Mouse (Mus musculus): ENCODE data around the gene Lbx2. TPM values are rescaled to one million over a fixed set of nuclear protein-coding genes. Genes with fewer than 3 reads are reported as not detected.

Lbx2 gene
- polyA plus RNA-seq, 1 experiment from 2014 or later = not detected

DNA sequence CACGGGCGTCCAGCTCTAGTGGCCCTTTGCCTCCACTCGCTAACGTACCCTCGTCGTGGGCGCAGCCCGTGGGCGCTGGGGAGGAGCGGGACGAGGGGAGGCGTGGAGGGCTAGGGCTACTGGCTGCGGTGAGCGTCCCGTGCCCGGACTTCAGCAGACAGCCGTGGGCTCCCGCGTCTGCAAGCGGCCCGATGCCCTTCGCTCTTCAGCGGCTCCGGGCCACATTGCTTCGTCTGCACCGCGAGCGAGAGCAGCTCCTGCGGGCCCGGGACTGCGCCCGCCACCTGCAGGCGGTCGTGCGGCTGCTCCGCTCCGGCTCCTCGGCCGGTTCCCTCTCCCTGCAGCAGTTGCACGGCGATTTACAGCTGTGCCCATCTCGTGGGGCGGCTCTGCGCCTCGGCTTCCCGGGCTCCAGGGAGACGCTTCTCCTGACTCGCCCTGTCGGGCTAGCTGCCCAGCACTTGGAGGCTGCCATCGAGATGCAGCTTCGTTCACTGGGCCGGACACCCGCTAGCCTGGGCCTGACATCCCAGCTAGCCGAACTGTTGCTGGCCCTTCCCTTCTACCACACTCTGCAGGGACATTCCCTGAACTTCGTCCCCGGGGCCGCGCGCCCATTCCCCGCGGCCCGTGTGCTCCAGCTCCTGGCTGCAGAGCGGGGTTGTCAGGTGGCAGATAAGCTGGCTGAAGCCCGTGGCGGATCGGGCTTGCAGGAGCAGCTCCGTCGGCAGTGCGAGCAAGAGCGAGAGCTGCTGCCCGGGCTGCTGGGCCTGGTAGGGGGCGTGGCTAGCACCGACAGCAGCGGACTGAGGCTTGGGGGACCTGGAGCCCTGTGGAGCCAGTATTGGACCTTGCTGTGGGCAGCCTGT is 15.8 kb downstream of the Lbx2 start:
- Histone ChIP-seq H3K9ac (ENCODE audit: low read depth, low read length) (peak overlapping the region; percentile 94), H3K4me2 (ENCODE audit: low read length) (peak overlapping the region; percentile 98), H3K4me3 (ENCODE audit: low read depth, low read length) (peak overlapping the region; percentile 84), H3K27ac (ENCODE audit: low read length) (peak overlapping the region; percentile 88), H3K4me1 (ENCODE audit: control insufficient read depth, insufficient read depth, low read length) (peaks cover 16% of the 10 kb centered on the region), H3K9me3 (replicated peaks; ENCODE audit: control insufficient read depth, low read length, poor library complexity, severe bottlenecking) (no peaks in the 10 kb centered on the region), H3K36me3 (ENCODE audit: control insufficient read depth, insufficient read depth, low read length) (no peaks in the 10 kb centered on the region), H3K27me3 (ENCODE audit: control insufficient read depth, insufficient read depth, low read depth, low read length) (peaks cover 3% of the 10 kb centered on the region; the same call in 1 of the 2 replicates)
- ATAC-seq = peak; percentile 71
- whole genome bisulfite sequencing = under 1% methylated on average over 63 of the region's 74 CpGs

GRCm38 (mm10) chr6:83103130-83103650 is 17.0 kb downstream of the Lbx2 start:
- peaks cover 3% of the 10 kb centered on the region; the same call in 1 of the 2 replicates for H3K27me3 ChIP-seq (ENCODE audit: control insufficient read depth, insufficient read depth, low read depth, low read length)
- H3K4me3 ChIP-seq (ENCODE audit: low read depth, low read length) = peak overlapping the region; percentile 84
- H3K27ac ChIP-seq (ENCODE audit: low read length) = no peak overlapping the region
- peaks cover 4% of the 10 kb centered on the region; the same call in 1 of the 2 replicates for H3K36me3 ChIP-seq (ENCODE audit: control insufficient read depth, insufficient read depth, low read length)
- 41% methylated on average over 11 of the region's 11 CpGs for WGBS
- H3K4me2 ChIP-seq (ENCODE audit: low read length) = peak overlapping the region; percentile 98
- no peak for ATAC-seq
- H3K9me3 ChIP-seq (replicated peaks; ENCODE audit: control insufficient read depth, low read length, poor library complexity, severe bottlenecking) = no peaks in the 10 kb centered on the region
- H3K4me1 ChIP-seq (ENCODE audit: control insufficient read depth, insufficient read depth, low read length) = peaks cover 22% of the 10 kb centered on the region
- H3K9ac ChIP-seq (ENCODE audit: low read depth, low read length) = peak overlapping the region; percentile 94

DNA sequence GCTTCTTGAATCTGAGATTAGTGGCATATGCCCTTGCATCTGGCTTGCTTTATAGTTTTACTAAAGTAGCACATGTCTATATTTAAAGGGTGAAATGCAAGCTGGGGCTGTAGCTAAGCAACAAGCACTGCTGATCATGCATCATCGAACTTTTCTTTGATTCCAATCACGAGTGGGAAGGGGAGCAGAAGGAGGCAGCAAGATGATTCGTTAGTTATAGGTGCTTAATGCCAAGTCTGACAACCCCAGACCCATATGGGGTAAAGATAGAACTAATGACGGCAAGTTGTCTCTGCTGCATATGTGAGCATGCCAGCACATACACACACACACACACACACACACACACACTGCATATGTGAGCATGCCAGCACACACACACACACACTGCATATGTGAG is 18.0 kb downstream of the Lbx2 start:
- Histone ChIP-seq H3K27me3 (ENCODE audit: control insufficient read depth, insufficient read depth, low read depth, low read length) (no peaks in the 10 kb centered on the region), H3K9me3 (replicated peaks; ENCODE audit: control insufficient read depth, low read length, poor library complexity, severe bottlenecking) (no peaks in the 10 kb centered on the region), H3K4me2 (ENCODE audit: low read length) (no peak overlapping the region), H3K4me3 (ENCODE audit: low read depth, low read length) (no peak overlapping the region), H3K4me1 (ENCODE audit: control insufficient read depth, insufficient read depth, low read length) (peaks cover 26% of the 10 kb centered on the region), H3K9ac (ENCODE audit: low read depth, low read length) (no peak overlapping the region), H3K27ac (ENCODE audit: low read length) (no peak overlapping the region), H3K36me3 (ENCODE audit: control insufficient read depth, insufficient read depth, low read length) (peaks cover 4% of the 10 kb centered on the region; the same call in 1 of the 2 replicates)
- 69% methylated on average over 4 of the region's 4 CpGs for WGBS
- ATAC-seq = no peak

DNA sequence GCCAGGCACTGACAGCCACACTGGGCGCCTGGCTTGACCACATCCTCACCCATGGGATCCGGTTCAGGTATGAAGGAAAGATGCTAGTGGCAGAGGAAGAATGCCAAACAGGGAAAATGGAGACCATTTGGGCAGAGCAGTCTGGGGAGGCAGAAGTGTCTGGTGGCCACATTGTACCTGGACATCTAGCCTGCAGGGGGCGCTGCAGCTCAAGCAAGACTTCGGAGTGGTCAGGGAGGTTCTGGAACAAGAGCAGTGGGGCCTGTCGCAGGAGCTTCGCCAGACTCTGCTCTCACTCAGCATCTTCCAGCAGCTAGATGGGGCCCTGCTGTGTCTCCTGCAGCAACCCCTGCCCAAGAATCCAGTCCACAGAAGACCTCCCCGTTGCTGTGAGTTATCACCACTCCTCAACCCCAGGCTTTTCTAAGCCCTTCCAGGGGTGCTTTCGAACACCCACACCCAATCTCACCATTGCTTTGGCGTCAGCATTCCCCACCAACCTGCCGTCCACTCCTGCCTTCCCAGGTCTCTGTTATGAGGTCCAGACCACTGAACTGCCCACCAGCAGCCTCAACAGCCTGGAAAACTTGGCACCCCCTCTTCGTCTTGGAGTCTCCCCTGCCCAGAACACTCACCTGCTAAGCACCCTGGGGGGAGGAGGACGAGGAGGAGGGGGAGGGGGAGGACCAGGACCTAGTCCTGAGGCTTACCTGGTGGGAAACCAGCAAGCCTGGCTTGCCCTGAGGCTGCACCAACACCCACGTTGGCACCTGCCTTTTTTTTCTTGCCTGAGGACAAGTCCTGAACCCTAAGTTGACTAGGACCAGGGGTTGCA is 21.6 kb downstream of the Lbx2 start:
- Histone ChIP-seq H3K36me3 (ENCODE audit: control insufficient read depth, insufficient read depth, low read length) (peaks cover 4% of the 10 kb centered on the region; the same call in 1 of the 2 replicates), H3K27me3 (ENCODE audit: control insufficient read depth, insufficient read depth, low read depth, low read length) (no peaks in the 10 kb centered on the region), H3K9me3 (replicated peaks; ENCODE audit: control insufficient read depth, low read length, poor library complexity, severe bottlenecking) (no peaks in the 10 kb centered on the region), H3K4me2 (ENCODE audit: low read length) (peak overlapping the region; percentile 96), H3K4me1 (ENCODE audit: control insufficient read depth, insufficient read depth, low read length) (peaks cover 27% of the 10 kb centered on the region), H3K4me3 (ENCODE audit: low read depth, low read length) (no peak overlapping the region), H3K27ac (ENCODE audit: low read length) (peak overlapping the region; percentile 71; the same call in 1 of the 2 replicates), H3K9ac (ENCODE audit: low read depth, low read length) (peak overlapping the region; percentile 86; the same call in 1 of the 2 replicates)
- ATAC-seq = 0 out of 2 replicates have a peak, but pooled peaks have one; percentile 3
- WGBS = 34% methylated on average over 13 of the region's 13 CpGs

DNA sequence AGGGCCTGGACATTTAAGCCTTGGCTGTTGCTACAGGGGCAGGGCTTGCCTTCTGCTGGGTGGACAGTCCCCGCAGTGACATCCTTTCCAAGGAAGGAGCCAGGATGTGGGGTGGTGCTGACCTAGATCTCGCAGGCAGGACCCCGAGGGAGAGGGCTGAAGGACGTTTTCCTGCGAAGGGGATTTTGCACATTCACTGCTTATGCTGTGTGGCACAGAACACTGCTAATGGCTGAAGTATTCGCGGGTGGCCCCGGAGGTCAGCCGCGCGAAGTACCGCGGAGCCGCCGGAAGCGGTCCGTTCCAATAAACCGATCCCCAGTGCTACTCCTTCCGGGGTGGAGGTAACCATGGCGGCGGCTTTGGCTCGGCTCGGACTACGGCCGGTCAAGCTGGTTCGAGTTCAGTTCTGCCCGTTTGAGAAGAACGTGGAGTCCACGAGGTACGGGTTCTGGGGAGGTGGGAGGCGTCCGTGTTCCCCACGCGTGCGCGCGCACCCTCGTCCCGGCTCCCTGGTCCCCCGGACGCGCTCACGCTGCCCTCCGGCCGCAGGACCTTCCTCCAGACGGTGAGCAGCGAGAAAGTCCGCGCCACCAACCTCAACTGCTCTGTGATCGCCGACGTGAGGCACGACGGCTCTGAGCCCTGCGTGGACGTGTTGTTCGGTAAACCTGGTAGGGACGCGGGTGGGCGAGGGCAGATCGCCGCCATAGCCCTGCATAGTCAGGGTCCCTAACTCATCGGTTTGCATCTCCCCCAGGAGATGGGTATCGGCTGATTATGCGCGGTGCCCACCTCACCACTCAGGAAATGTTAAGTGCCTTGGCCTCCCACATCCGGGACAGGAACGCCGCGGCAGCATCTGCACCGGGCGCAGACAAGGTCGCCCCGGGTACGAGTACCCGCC is 22.8 kb downstream of the Lbx2 start, which contains the start of gene Mrpl53:
Mrpl53 (plus strand) TSS at position 279 of the 907 bp plus-strand sequence.
- Histone ChIP-seq H3K36me3 (ENCODE audit: control insufficient read depth, insufficient read depth, low read length) (peaks cover 4% of the 10 kb centered on the region; the same call in 1 of the 2 replicates), H3K4me3 (ENCODE audit: low read depth, low read length) (peak within 1 kb of the TSS; percentile 85), H3K4me1 (ENCODE audit: control insufficient read depth, insufficient read depth, low read length) (peaks cover 19% of the 10 kb centered on the region), H3K9ac (ENCODE audit: low read depth, low read length) (peak within 1 kb of the TSS; percentile 86), H3K4me2 (ENCODE audit: low read length) (peak within 1 kb of the TSS; percentile 96), H3K27ac (ENCODE audit: low read length) (peak within 1 kb of the TSS; percentile 71), H3K27me3 (ENCODE audit: control insufficient read depth, insufficient read depth, low read depth, low read length) (no peaks in the 10 kb centered on the region), H3K9me3 (replicated peaks; ENCODE audit: control insufficient read depth, low read length, poor library complexity, severe bottlenecking) (no peaks in the 10 kb centered on the region)
- ATAC-seq = peak; percentile 91
- WGBS = under 1% methylated on average over 76 of the region's 76 CpGs

GRCm38 (mm10) chr6:83111510-83112136 is 25.5 kb downstream of the Lbx2 start:
- no peak overlapping the region for H3K9ac ChIP-seq (ENCODE audit: low read depth, low read length)
- no peak overlapping the region for H3K4me3 ChIP-seq (ENCODE audit: low read depth, low read length)
- no peak overlapping the region for H3K4me2 ChIP-seq (ENCODE audit: low read length)
- 86% methylated on average over 4 of the region's 4 CpGs for WGBS
- H3K27me3 ChIP-seq (ENCODE audit: control insufficient read depth, insufficient read depth, low read depth, low read length) = no peaks in the 10 kb centered on the region
- no peaks in the 10 kb centered on the region for H3K9me3 ChIP-seq (replicated peaks; ENCODE audit: control insufficient read depth, low read length, poor library complexity, severe bottlenecking)
- peaks cover 31% of the 10 kb centered on the region for H3K4me1 ChIP-seq (ENCODE audit: control insufficient read depth, insufficient read depth, low read length)
- H3K36me3 ChIP-seq (ENCODE audit: control insufficient read depth, insufficient read depth, low read length) = peaks cover 4% of the 10 kb centered on the region; the same call in 1 of the 2 replicates
- ATAC-seq = no peak
- no peak overlapping the region for H3K27ac ChIP-seq (ENCODE audit: low read length)

GRCm38 (mm10) chr6:83115011-83115671 is 29.0 kb downstream of the Lbx2 start, which contains the start of gene Mogs:
Gene Mogs (plus strand): TSS chr6:83115496.
- ATAC-seq = peak; percentile 87
- H3K36me3 ChIP-seq (ENCODE audit: control insufficient read depth, insufficient read depth, low read length) = peaks cover 15% of the 10 kb centered on the region
- peak within 1 kb of the TSS; percentile 93 for H3K9ac ChIP-seq (ENCODE audit: low read depth, low read length)
- H3K27me3 ChIP-seq (ENCODE audit: control insufficient read depth, insufficient read depth, low read depth, low read length) = no peaks in the 10 kb centered on the region
- H3K4me3 ChIP-seq (ENCODE audit: low read depth, low read length) = peak within 1 kb of the TSS; percentile 86
- no peaks in the 10 kb centered on the region for H3K9me3 ChIP-seq (replicated peaks; ENCODE audit: control insufficient read depth, low read length, poor library complexity, severe bottlenecking)
- 3% methylated on average over 45 of the region's 58 CpGs for WGBS
- H3K27ac ChIP-seq (ENCODE audit: low read length) = peak within 1 kb of the TSS; percentile 81
- peak within 1 kb of the TSS; percentile 95 for H3K4me2 ChIP-seq (ENCODE audit: low read length)
- H3K4me1 ChIP-seq (ENCODE audit: control insufficient read depth, insufficient read depth, low read length) = peaks cover 27% of the 10 kb centered on the region

All from midbrain, embryonic 16.5 days (tissue).